Mouse (Mus musculus) naive thymus-derived CD4-positive, alpha-beta T cell, adult 2 months (primary cell): ENCODE results near the gene Vmn2r46.
"Not testable (repeated sequence)": the region's sequence is repeated elsewhere in the genome, so short reads cannot be mapped to it uniquely, and the experiment has no call there.

Source experiments
- DNase-seq: peaks from one replicate; pipeline ENCODE4 v3.0.0-alpha.2; 2011; ENCODE audit warnings: low read depth

Vmn2r46 gene

DNA sequence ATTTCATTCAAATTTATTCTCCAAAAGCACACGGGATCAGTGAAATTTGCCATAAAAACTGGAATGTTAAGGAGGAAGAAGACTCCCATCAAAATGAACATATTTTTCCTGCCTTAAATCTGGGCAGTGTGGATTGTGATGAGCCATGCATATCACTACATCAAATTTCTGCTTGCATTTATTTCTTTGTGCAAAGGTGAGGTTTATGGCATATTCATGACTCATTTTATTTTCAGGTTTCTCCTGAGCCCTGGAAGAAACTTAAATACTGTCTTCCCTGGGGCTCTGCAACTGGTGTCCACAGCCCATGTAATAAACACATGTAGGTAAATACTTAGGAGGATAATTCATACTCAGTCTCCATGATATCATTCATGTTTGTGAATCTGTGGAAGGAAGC, at the start of gene Vmn2r46:
Gene Vmn2r46, minus strand, starts transcription at position 101 of the 400 bp plus-strand sequence.
- not testable (repeated sequence) for DNase-seq
